Mouse (Mus musculus): Measurements from ENCODE around the gene Rbm18.

Gene Rbm18

GRCm38 (mm10) chr2:36075210-36075609 lies 61.4 kb downstream of the Rbm18 start:
- no peak for DNase-seq (ENCODE audit: low read depth in 1 of 2, low spot score in 2 of 2)

GRCm38 (mm10) chr2:36073781-36074180 lies 62.8 kb downstream of the Rbm18 start:
- DNase-seq (ENCODE audit: low read depth in 1 of 2, low spot score in 2 of 2): no peak

GRCm38 (mm10) chr2:36071660-36072305 lies 64.8 kb downstream of the Rbm18 start:
- no peak for DNase-seq (ENCODE audit: low read depth in 1 of 2, low spot score in 2 of 2)

GRCm38 (mm10) chr2:36067132-36067531 lies 69.4 kb downstream of the Rbm18 start:
- no peak for DNase-seq (ENCODE audit: low read depth in 1 of 2, low spot score in 2 of 2)
